Mouse (Mus musculus): ENCODE measurements around the gene Sox21.

DNA sequence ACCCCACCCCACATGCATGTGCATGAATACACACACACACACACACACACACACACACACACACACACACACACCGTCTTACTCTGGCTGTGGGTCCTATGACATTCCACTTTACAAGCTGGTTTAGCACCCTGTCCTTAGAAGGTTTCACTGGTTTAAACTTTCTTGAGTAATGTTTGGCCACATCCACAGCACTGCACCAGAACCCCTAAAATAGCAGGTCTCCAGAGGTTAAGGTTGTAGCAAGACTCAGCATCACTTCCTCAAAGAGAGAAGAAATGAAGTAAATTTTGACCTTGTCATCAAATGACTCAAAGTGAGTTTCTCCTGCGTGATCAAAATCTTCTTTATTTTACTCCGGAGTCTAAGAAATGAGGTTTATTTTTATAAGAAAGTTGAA, 45.4 kb upstream of the Sox21 start:
- TF ChIP-seq POLR2A (IDR thresholded peaks at IDR 0.05; ENCODE audit: low read depth, low read length) (no peak), CTCF (IDR thresholded peaks at IDR 0.05; ENCODE audit: extremely low read depth, insufficient read depth, insufficient read length, insufficient replicate concordance) (no peak)

All from spleen, adult 2 months (tissue).